Mouse (Mus musculus) heart, postnatal 0 days (tissue): ENCODE measurements around the gene Sectm1a.

Experiments
- CTCF ChIP-seq: IDR thresholded peaks from 2 replicates; pipeline ENCODE4 v1.5.1; 2016; ENCODE audit warnings: antibody characterized with exemption, control low read depth, low read depth
- EP300 ChIP-seq: IDR thresholded peaks from 2 replicates; pipeline ENCODE4 v1.6.1; 2016; ENCODE audit warnings: antibody characterized with exemption, low read depth

DNA sequence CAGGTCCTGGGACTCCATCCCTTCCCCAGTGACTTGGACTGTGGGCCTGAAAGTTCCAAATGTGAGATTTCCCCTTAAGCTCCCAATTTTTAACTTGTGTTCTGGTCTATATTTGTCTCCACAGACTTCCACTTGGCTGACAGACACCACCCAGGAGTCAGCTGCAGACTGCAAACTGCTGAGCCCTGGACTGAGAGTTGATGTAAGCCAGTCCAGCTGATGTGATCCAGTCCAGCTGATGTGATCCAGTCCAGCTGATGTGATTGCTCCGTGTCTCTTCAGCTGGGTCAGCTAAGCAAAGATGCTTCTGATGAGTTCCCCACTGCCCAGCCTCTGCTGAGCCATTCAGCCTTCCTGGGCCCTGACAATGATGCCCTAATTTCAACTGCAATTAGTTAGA is 29.2 kb downstream of the Sectm1a start:
- TF ChIP-seq CTCF = no peak
- no peak for TF ChIP-seq EP300
